Mouse (Mus musculus) testis, adult 2 months (tissue): Measurements from ENCODE around the gene Gm10639.
"Not testable (repeated sequence)": the region's sequence is repeated elsewhere in the genome, so short reads cannot be mapped to it uniquely, and the experiment has no call there.

ENCODE experiments used
- CTCF ChIP-seq: fragments of 200-500 bp; IDR thresholded peaks from 2 replicates; pipeline ENCODE4 v1.5.1; 2012; ENCODE audit warnings: low read depth, mild to moderate bottlenecking, inconsistent platforms, low read length, moderate library complexity; ENCODE audit not compliant: control insufficient read depth, insufficient read depth, insufficient replicate concordance
- POLR2A ChIP-seq: fragments of 200-500 bp; IDR thresholded peaks from 2 replicates; pipeline ENCODE4 v1.6.1; 2012; ENCODE audit warnings: low read depth, mild to moderate bottlenecking, inconsistent platforms, low read length, moderate library complexity; ENCODE audit not compliant: control insufficient read depth

- not testable (repeated sequence) for TF ChIP-seq CTCF, POLR2A
These were observed 18.4 kb downstream of the Gm10639 start for GRCm38 (mm10) chr9:78308122-78308521.
